Mouse (Mus musculus) bone marrow macrophage, adult 2 months (primary cell): ENCODE data around the gene Insig2.

Experiments used
- CTCF ChIP-seq: IDR thresholded peaks from 2 replicates; pipeline ENCODE4 v1.5.1; 2012; ENCODE audit warnings: low read depth, mild to moderate bottlenecking, low read length, moderate library complexity
- POLR2A ChIP-seq: IDR thresholded peaks from 2 replicates; pipeline ENCODE4 v1.6.1; 2012; ENCODE audit warnings: mild to moderate bottlenecking, low read depth, low read length, borderline replicate concordance

DNA sequence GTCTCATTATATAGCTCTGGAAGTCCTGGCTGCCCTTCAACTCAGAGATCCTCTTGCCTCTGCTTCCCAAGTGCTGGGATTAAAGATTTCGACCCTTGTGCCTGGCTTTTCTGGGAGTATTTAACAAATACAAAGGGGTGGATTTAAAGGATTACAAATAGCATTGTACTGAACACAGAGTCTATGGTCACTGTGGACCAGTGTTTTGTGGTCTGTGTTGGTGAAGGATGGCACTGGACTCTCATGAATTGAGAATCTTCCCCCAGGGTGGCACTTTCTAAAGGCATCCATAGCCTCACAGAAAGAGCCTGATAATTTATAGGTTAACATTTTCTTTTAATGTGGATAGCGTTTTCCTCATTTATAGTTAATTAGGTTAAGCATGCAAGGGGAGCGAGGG is 49.2 kb upstream of the Insig2 start:
- no peak for TF ChIP-seq POLR2A
- no peak for TF ChIP-seq CTCF
